Mouse (Mus musculus): ENCODE data around the gene Pus3. TPM values are rescaled to one million over a fixed set of nuclear protein-coding genes. Genes with fewer than 3 reads are reported as not detected.
A peak's percentile ranks its signal among the peaks of the same experiment; 100 is the strongest.

Gene Pus3
- polyA plus RNA-seq, 1 experiment = 0.04 TPM

GRCm38 (mm10) chr9:35543099-35543860 lies 15.1 kb upstream of the Pus3 start:
- Histone ChIP-seq H3K4me1 (ENCODE audit: control insufficient read depth) (no peaks in the 10 kb centered on the region), H3K4me3 (replicated peaks) (no peak overlapping the region), H3K27me3 (ENCODE audit: control insufficient read depth) (no peaks in the 10 kb centered on the region), H3K9me3 (ENCODE audit: control insufficient read depth, low read length) (no peaks in the 10 kb centered on the region), H3K36me3 (ENCODE audit: control insufficient read depth) (no peaks in the 10 kb centered on the region)
- no peak for TF ChIP-seq TAL1 (IDR thresholded peaks at IDR 0.05; ENCODE audit: low read length)
- no peak for TF ChIP-seq GATA1 (IDR thresholded peaks at IDR 0.05; ENCODE audit: low read length)

- Histone ChIP-seq H3K27me3 (ENCODE audit: control insufficient read depth) (no peaks in the 10 kb centered on the region), H3K36me3 (ENCODE audit: control insufficient read depth) (no peaks in the 10 kb centered on the region), H3K4me1 (ENCODE audit: control insufficient read depth) (no peaks in the 10 kb centered on the region), H3K9me3 (ENCODE audit: control insufficient read depth, low read length) (no peaks in the 10 kb centered on the region), H3K4me3 (replicated peaks) (no peak overlapping the region)
- no peak for TF ChIP-seq TAL1 (IDR thresholded peaks at IDR 0.05; ENCODE audit: low read length)
- TF ChIP-seq GATA1 (IDR thresholded peaks at IDR 0.05; ENCODE audit: low read length) = no peak
These were observed 13.7 kb upstream of the Pus3 start for GRCm38 (mm10) chr9:35544666-35545065.

- Histone ChIP-seq H3K4me3 (replicated peaks) (no peak overlapping the region), H3K4me1 (ENCODE audit: control insufficient read depth) (no peaks in the 10 kb centered on the region), H3K27me3 (ENCODE audit: control insufficient read depth) (no peaks in the 10 kb centered on the region), H3K9me3 (ENCODE audit: control insufficient read depth, low read length) (no peaks in the 10 kb centered on the region), H3K36me3 (ENCODE audit: control insufficient read depth) (no peaks in the 10 kb centered on the region)
- TF ChIP-seq GATA1 (IDR thresholded peaks at IDR 0.05; ENCODE audit: low read length) (no peak), TAL1 (IDR thresholded peaks at IDR 0.05; ENCODE audit: low read length) (no peak)
These were observed 12.7 kb upstream of the Pus3 start for GRCm38 (mm10) chr9:35545704-35546103.

GRCm38 (mm10) chr9:35546745-35547144 lies 11.7 kb upstream of the Pus3 start:
- H3K4me3 ChIP-seq (replicated peaks) = no peak overlapping the region
- TF ChIP-seq TAL1 (IDR thresholded peaks at IDR 0.05; ENCODE audit: low read length) (no peak), GATA1 (IDR thresholded peaks at IDR 0.05; ENCODE audit: low read length) (no peak)
- no peaks in the 10 kb centered on the region for H3K4me1 ChIP-seq (ENCODE audit: control insufficient read depth)
- no peaks in the 10 kb centered on the region for H3K9me3 ChIP-seq (ENCODE audit: control insufficient read depth, low read length)
- H3K36me3 ChIP-seq (ENCODE audit: control insufficient read depth) = no peaks in the 10 kb centered on the region
- H3K27me3 ChIP-seq (ENCODE audit: control insufficient read depth) = no peaks in the 10 kb centered on the region

- H3K4me1 ChIP-seq (ENCODE audit: control insufficient read depth) = no peaks in the 10 kb centered on the region
- H3K9me3 ChIP-seq (ENCODE audit: control insufficient read depth, low read length) = no peaks in the 10 kb centered on the region
- H3K4me3 ChIP-seq (replicated peaks) = no peak overlapping the region
- no peaks in the 10 kb centered on the region for H3K27me3 ChIP-seq (ENCODE audit: control insufficient read depth)
- H3K36me3 ChIP-seq (ENCODE audit: control insufficient read depth) = no peaks in the 10 kb centered on the region
- TF ChIP-seq GATA1 (IDR thresholded peaks at IDR 0.05; ENCODE audit: low read length) (no peak), TAL1 (IDR thresholded peaks at IDR 0.05; ENCODE audit: low read length) (no peak)
These were observed 9.9 kb upstream of the Pus3 start for GRCm38 (mm10) chr9:35548455-35548854.

GRCm38 (mm10) chr9:35556494-35557102 lies 1.8 kb upstream of the Pus3 start:
- Histone ChIP-seq H3K27me3 (ENCODE audit: control insufficient read depth) (peaks cover 48% of the 10 kb centered on the region), H3K4me1 (ENCODE audit: control insufficient read depth) (peaks cover 27% of the 10 kb centered on the region), H3K9me3 (ENCODE audit: control insufficient read depth, low read length) (peaks cover 7% of the 10 kb centered on the region; the same call in 1 of the 2 replicates), H3K36me3 (ENCODE audit: control insufficient read depth) (peaks cover 14% of the 10 kb centered on the region), H3K4me3 (replicated peaks) (no peak overlapping the region)
- TF ChIP-seq GATA1 (IDR thresholded peaks at IDR 0.05; ENCODE audit: low read length) = no peak
- TF ChIP-seq TAL1 (IDR thresholded peaks at IDR 0.05; ENCODE audit: low read length) = no peak

- Histone ChIP-seq H3K4me3 (replicated peaks) (peak overlapping the region; percentile 81), H3K27me3 (ENCODE audit: control insufficient read depth) (peaks cover 46% of the 10 kb centered on the region), H3K36me3 (ENCODE audit: control insufficient read depth) (peaks cover 40% of the 10 kb centered on the region), H3K4me1 (ENCODE audit: control insufficient read depth) (peaks cover 27% of the 10 kb centered on the region), H3K9me3 (ENCODE audit: control insufficient read depth, low read length) (peaks cover 7% of the 10 kb centered on the region; the same call in 1 of the 2 replicates)
- no peak for TF ChIP-seq GATA1 (IDR thresholded peaks at IDR 0.05; ENCODE audit: low read length)
These were observed 855 bp downstream of the Pus3 start for GRCm38 (mm10) chr9:35559009-35559890.

- Histone ChIP-seq H3K4me1 (ENCODE audit: control insufficient read depth) (peaks cover 32% of the 10 kb centered on the region), H3K36me3 (ENCODE audit: control insufficient read depth) (peaks cover 58% of the 10 kb centered on the region), H3K9me3 (ENCODE audit: control insufficient read depth, low read length) (peaks cover 7% of the 10 kb centered on the region; the same call in 1 of the 2 replicates), H3K27me3 (ENCODE audit: control insufficient read depth) (peaks cover 34% of the 10 kb centered on the region), H3K4me3 (replicated peaks) (no peak overlapping the region)
- TF ChIP-seq TAL1 (IDR thresholded peaks at IDR 0.05; ENCODE audit: low read length) (no peak), GATA1 (IDR thresholded peaks at IDR 0.05; ENCODE audit: low read length) (no peak)
These were observed 2.7 kb downstream of the Pus3 start for GRCm38 (mm10) chr9:35561076-35561475.

- Histone ChIP-seq H3K9me3 (ENCODE audit: control insufficient read depth, low read length) (peaks cover 7% of the 10 kb centered on the region; the same call in 1 of the 2 replicates), H3K36me3 (ENCODE audit: control insufficient read depth) (peaks cover 64% of the 10 kb centered on the region), H3K4me1 (ENCODE audit: control insufficient read depth) (peaks cover 35% of the 10 kb centered on the region), H3K4me3 (replicated peaks) (no peak overlapping the region), H3K27me3 (ENCODE audit: control insufficient read depth) (peaks cover 29% of the 10 kb centered on the region)
- TF ChIP-seq GATA1 (IDR thresholded peaks at IDR 0.05; ENCODE audit: low read length) = no peak
- TF ChIP-seq TAL1 (IDR thresholded peaks at IDR 0.05; ENCODE audit: low read length) = no peak
These were observed 3.2 kb downstream of the Pus3 start for GRCm38 (mm10) chr9:35561583-35561982.

Measured in erythroblast, embryonic 14.5 days (primary cell).